Mouse (Mus musculus): Measurements from ENCODE around the gene Fmod.

DNA sequence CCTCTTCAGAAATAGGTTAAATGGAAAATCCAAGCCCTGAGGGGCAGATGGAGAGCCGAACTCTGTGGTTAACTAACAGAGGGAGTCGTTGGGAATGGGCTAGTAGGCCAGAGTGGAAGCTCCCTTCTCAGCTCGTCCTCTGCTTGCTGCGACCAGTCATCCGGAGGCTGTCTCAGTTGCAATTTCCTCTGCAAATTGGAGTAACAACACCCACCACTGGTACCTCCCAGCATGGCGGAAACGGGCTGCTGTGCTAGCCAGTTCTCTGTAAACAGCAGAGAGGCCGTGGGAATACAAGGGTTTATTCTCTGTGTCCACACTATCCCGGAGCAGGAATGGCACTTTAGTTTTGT is 26.7 kb downstream of the Fmod start:
- TF ChIP-seq CTCF (conservative IDR thresholded peaks at IDR 0.05; ENCODE audit: insufficient read depth, insufficient read length, low read depth, low read length) (no peak), POLR2A (IDR thresholded peaks at IDR 0.05; ENCODE audit: low read depth, low read length) (peak; percentile 54)

Data from kidney, adult 2 months (tissue).